Mouse (Mus musculus): Measurements from ENCODE around the gene Slc35e4.

- no peak for TF ChIP-seq E2F4 (IDR thresholded peaks at IDR 0.05; ENCODE audit: insufficient read depth)
- TF ChIP-seq MAX (IDR thresholded peaks at IDR 0.05; ENCODE audit: low read depth): no peak
- no peak for TF ChIP-seq MYOD1 (IDR thresholded peaks at IDR 0.05; ENCODE audit: control insufficient read depth in 1 of 3, insufficient read length in 2 of 3, low read depth in 2 of 3)
- TF ChIP-seq POLR2A (IDR thresholded peaks at IDR 0.05; ENCODE audit: insufficient read length, low read depth): no peak
- no peak for TF ChIP-seq POLR2AphosphoS2 (IDR thresholded peaks at IDR 0.05; ENCODE audit: insufficient read length, low read depth)
- TF ChIP-seq TCF3 (IDR thresholded peaks at IDR 0.05; ENCODE audit: insufficient read length, low read depth): no peak
- TF ChIP-seq CEBPB (IDR thresholded peaks at IDR 0.05; ENCODE audit: insufficient read depth, poor library complexity, severe bottlenecking): no peak
- no peak for TF ChIP-seq REST (IDR thresholded peaks at IDR 0.05; ENCODE audit: insufficient read depth, insufficient read length)
- TF ChIP-seq USF1 (IDR thresholded peaks at IDR 0.05; ENCODE audit: low read depth): no peak
- no peak for TF ChIP-seq SRF (IDR thresholded peaks at IDR 0.05; ENCODE audit: control insufficient read depth, insufficient read length, low read depth)
- no peak for TF ChIP-seq TCF12 (IDR thresholded peaks at IDR 0.05; ENCODE audit: insufficient read depth, poor library complexity, severe bottlenecking)
- no peak for TF ChIP-seq MYOG (IDR thresholded peaks at IDR 0.05; ENCODE audit: control insufficient read depth in 1 of 3, insufficient read depth in 1 of 3, insufficient read length in 2 of 3, low read depth in 2 of 3)
These were observed 27.1 kb downstream of the Slc35e4 start for GRCm38 (mm10) chr11:3887331-3887730.

Data from myocyte (in vitro differentiated cells).